Mouse (Mus musculus): ENCODE data around the gene Cyp4f16. TPM values are rescaled to one million over a fixed set of nuclear protein-coding genes. Genes with fewer than 3 reads are reported as not detected.
"Not testable (repeated sequence)": the region's sequence is repeated elsewhere in the genome, so short reads cannot be mapped to it uniquely, and the experiment has no call there.

The Cyp4f16 gene
- polyA plus RNA-seq, 1 experiment from 2014 or later = 14.4 TPM

DNA sequence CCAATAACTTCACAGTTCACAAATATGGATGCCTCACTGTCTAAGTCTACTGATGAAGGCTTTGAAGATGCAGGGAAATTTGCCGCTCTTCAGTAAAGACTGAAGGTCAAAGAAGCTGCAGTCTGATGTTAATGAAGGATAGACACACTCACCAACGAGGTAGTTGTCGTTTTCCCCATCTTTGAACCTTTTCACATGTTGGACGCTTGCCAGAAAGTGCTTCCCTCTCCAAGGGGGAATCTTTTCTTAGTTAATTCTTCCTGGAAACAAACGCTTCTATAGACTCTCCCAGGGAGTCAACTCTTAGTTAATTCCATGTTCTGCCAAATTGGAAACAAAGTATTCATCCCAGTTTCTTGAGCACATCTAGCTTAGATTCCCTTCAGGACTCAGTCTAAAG lies 20.2 kb upstream of the Cyp4f16 start:
- Histone ChIP-seq H3K36me3 (ENCODE audit: control insufficient read depth, insufficient read depth, low read length) (peaks cover 9% of the 10 kb centered on the region), H3K27me3 (ENCODE audit: control insufficient read depth, insufficient read depth, low read length) (no peaks in the 10 kb centered on the region), H3K9me3 (ENCODE audit: control insufficient read depth, low read length) (no peaks in the 10 kb centered on the region), H3K4me1 (ENCODE audit: control insufficient read depth, insufficient read depth, low read length) (no peaks in the 10 kb centered on the region), H3K27ac (replicated peaks; ENCODE audit: low read depth, low read length) (no peak overlapping the region), H3K9ac (replicated peaks; ENCODE audit: low read length) (no peak overlapping the region), H3K4me3 (replicated peaks; ENCODE audit: low read depth, low read length) (no peak overlapping the region), H3K4me2 (ENCODE audit: low read length) (no peak overlapping the region)
- DNase-seq (no peak), ATAC-seq (ENCODE audit: low FRiP score, low TSS enrichment) (no peak)
- 80% methylated on average over 5 of the region's 5 CpGs for WGBS

DNA sequence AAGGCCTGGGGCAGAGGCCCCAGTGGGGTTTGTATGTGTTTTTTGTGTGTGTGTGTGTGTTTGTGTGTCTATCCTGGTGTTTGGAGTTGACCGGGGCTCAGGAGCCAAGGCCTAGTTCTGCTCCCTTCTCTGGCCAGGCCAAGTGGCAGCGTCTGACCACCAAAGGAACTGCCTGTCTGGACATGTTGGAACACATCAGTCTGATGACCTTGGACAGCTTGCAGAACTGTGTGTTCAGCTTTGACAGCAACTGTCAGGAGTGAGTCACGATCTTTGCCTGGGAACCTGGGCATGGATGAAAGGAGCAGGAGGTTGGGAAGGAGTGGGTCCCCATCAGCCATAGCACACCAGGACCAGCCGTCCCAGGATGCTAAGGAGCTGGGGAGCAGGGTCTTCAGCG lies 14.4 kb upstream of the Cyp4f16 start:
- no peak overlapping the region for H3K27ac ChIP-seq (replicated peaks; ENCODE audit: low read depth, low read length)
- H3K9ac ChIP-seq (replicated peaks; ENCODE audit: low read length) = no peak overlapping the region
- H3K27me3 ChIP-seq (ENCODE audit: control insufficient read depth, insufficient read depth, low read length) = no peaks in the 10 kb centered on the region
- no peak overlapping the region for H3K4me3 ChIP-seq (replicated peaks; ENCODE audit: low read depth, low read length)
- 94% methylated on average over 5 of the region's 5 CpGs for WGBS
- no peaks in the 10 kb centered on the region for H3K9me3 ChIP-seq (ENCODE audit: control insufficient read depth, low read length)
- no peak for ATAC-seq (ENCODE audit: low FRiP score, low TSS enrichment)
- H3K36me3 ChIP-seq (ENCODE audit: control insufficient read depth, insufficient read depth, low read length) = peaks cover 42% of the 10 kb centered on the region
- no peaks in the 10 kb centered on the region for H3K4me1 ChIP-seq (ENCODE audit: control insufficient read depth, insufficient read depth, low read length)
- H3K4me2 ChIP-seq (ENCODE audit: low read length) = no peak overlapping the region
- no peak for DNase-seq

DNA sequence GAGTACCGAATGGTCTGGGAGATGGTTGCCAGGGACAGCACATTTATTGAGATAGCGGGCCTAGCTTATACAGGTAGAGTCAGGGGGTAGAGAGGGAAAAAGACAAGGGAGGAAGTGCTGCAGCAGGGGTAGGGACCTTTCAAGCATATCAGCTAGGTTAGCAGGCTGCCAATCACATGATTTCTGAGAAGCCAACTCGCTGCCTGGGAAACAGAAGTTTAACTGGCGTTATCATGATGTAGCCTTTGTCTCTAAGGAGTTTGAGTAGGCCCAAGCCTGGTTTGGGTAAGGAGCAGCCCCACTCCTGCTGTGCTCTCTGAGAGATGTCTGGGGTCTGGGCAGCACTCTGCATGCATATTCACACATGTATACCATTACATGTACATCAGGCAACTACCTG lies 14.0 kb upstream of the Cyp4f16 start:
- Histone ChIP-seq H3K4me3 (replicated peaks; ENCODE audit: low read depth, low read length) (no peak overlapping the region), H3K9ac (replicated peaks; ENCODE audit: low read length) (no peak overlapping the region), H3K36me3 (ENCODE audit: control insufficient read depth, insufficient read depth, low read length) (peaks cover 42% of the 10 kb centered on the region), H3K4me2 (ENCODE audit: low read length) (no peak overlapping the region), H3K27ac (replicated peaks; ENCODE audit: low read depth, low read length) (no peak overlapping the region), H3K9me3 (ENCODE audit: control insufficient read depth, low read length) (no peaks in the 10 kb centered on the region), H3K27me3 (ENCODE audit: control insufficient read depth, insufficient read depth, low read length) (no peaks in the 10 kb centered on the region), H3K4me1 (ENCODE audit: control insufficient read depth, insufficient read depth, low read length) (no peaks in the 10 kb centered on the region)
- ATAC-seq (ENCODE audit: low FRiP score, low TSS enrichment) (no peak), DNase-seq (no peak)
- 91% methylated on average over 4 of the region's 4 CpGs for WGBS

DNA sequence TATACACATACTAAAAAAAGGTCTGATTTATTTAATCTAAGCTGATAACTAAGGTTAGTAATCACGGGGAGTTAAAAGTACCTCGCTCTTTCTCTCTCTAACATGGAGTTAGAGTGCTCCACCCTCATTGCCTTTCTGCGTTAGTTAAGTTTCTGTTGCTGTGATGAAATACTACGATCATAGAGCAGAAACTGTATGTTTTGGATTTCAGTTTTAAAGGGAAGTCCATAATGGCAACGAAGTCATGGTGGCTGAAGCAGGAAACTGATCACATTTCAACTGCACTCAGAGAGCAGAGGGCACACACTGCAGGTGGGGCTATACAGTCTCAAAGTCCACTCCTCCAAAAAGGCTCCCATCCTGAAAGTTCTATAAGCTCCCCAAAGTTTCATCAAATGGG lies 13.5 kb upstream of the Cyp4f16 start:
- H3K9ac ChIP-seq (replicated peaks; ENCODE audit: low read length) = no peak overlapping the region
- WGBS = 94% methylated on average over 5 of the region's 5 CpGs
- ATAC-seq (ENCODE audit: low FRiP score, low TSS enrichment) (no peak), DNase-seq (no peak)
- no peaks in the 10 kb centered on the region for H3K4me1 ChIP-seq (ENCODE audit: control insufficient read depth, insufficient read depth, low read length)
- H3K4me3 ChIP-seq (replicated peaks; ENCODE audit: low read depth, low read length) = no peak overlapping the region
- H3K27me3 ChIP-seq (ENCODE audit: control insufficient read depth, insufficient read depth, low read length) = no peaks in the 10 kb centered on the region
- H3K36me3 ChIP-seq (ENCODE audit: control insufficient read depth, insufficient read depth, low read length) = peaks cover 39% of the 10 kb centered on the region
- H3K9me3 ChIP-seq (ENCODE audit: control insufficient read depth, low read length) = no peaks in the 10 kb centered on the region
- no peak overlapping the region for H3K27ac ChIP-seq (replicated peaks; ENCODE audit: low read depth, low read length)
- H3K4me2 ChIP-seq (ENCODE audit: low read length) = no peak overlapping the region

DNA sequence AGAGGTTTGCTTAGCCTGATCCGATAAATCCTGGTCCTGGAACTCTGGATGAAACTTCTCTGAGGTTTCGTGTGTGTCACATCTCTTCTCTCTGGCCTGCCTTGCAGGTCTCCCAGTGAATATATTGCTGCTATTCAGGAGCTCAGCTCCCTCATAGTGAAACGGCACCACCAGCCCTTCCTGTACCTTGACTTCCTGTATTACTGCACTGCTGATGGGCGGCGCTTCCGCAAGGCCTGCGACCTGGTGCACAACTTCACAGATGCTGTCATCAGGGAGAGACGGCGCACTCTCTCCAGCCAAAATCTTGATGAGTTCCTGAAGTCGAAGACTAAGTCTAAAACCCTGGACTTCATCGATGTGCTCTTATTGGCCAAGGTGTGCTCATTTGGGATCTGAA lies 12.5 kb upstream of the Cyp4f16 start:
- ATAC-seq (ENCODE audit: low FRiP score, low TSS enrichment) (no peak), DNase-seq (no peak)
- Histone ChIP-seq H3K36me3 (ENCODE audit: control insufficient read depth, insufficient read depth, low read length) (peaks cover 37% of the 10 kb centered on the region), H3K9me3 (ENCODE audit: control insufficient read depth, low read length) (no peaks in the 10 kb centered on the region), H3K4me1 (ENCODE audit: control insufficient read depth, insufficient read depth, low read length) (0 out of 2 replicates have a peak, but pooled peaks cover 4% of the 10 kb centered on the region), H3K4me3 (replicated peaks; ENCODE audit: low read depth, low read length) (no peak overlapping the region), H3K27me3 (ENCODE audit: control insufficient read depth, insufficient read depth, low read length) (no peaks in the 10 kb centered on the region), H3K4me2 (ENCODE audit: low read length) (no peak overlapping the region), H3K9ac (replicated peaks; ENCODE audit: low read length) (no peak overlapping the region), H3K27ac (replicated peaks; ENCODE audit: low read depth, low read length) (no peak overlapping the region)
- WGBS = 94% methylated on average over 11 of the region's 11 CpGs

DNA sequence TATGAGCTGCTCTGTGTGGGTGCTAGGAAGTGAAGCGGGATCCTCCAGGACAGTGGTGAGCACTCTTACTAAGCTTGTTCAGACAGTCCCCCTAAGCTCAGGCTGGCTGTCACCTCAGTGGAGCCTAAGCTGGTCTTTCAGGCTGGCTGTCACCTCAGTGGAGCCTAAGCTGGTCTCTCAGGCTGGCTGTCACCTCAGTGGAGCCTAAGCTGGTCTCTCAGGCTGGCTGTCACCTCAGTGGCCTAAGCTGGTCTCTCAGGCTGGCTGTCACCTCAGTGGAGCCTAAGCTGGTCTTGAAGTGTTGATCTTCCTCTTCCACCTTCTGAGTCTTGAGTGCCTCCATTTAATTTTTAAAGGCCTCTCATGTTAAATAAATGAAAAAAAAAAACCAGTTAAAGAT lies 10.0 kb upstream of the Cyp4f16 start:
- 92% methylated on average over 1 of the region's 1 CpGs for WGBS
- not testable (repeated sequence) for ATAC-seq (ENCODE audit: low FRiP score, low TSS enrichment); H3K9ac ChIP-seq (replicated peaks; ENCODE audit: low read length); H3K4me1 ChIP-seq (ENCODE audit: control insufficient read depth, insufficient read depth, low read length); H3K9me3 ChIP-seq (ENCODE audit: control insufficient read depth, low read length); H3K4me2 ChIP-seq (ENCODE audit: low read length); H3K27me3 ChIP-seq (ENCODE audit: control insufficient read depth, insufficient read depth, low read length); H3K4me3 ChIP-seq (replicated peaks; ENCODE audit: low read depth, low read length); H3K27ac ChIP-seq (replicated peaks; ENCODE audit: low read depth, low read length); DNase-seq
- peaks cover 33% of the 10 kb centered on the region for H3K36me3 ChIP-seq (ENCODE audit: control insufficient read depth, insufficient read depth, low read length)

DNA sequence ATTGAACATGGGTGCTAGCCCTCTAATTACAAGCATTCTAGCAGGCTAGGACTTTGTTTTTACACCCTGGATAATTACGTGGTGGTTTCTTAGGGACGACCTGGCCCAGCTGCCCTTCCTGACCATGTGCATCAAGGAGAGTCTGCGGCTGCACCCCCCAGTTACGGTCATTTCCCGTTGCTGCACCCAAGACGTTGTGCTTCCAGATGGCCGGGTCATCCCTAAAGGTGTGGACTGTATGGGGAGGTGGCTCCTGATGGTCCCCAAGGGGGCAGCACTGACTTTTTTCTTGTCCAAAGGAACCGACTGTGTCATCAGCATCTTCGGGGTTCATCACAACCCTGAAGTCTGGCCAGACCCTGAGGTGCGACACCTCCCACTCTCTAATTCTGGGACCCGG lies 8.6 kb upstream of the Cyp4f16 start:
- WGBS = 91% methylated on average over 11 of the region's 11 CpGs
- Histone ChIP-seq H3K9me3 (ENCODE audit: control insufficient read depth, low read length) (no peaks in the 10 kb centered on the region), H3K4me2 (ENCODE audit: low read length) (no peak overlapping the region), H3K27me3 (ENCODE audit: control insufficient read depth, insufficient read depth, low read length) (no peaks in the 10 kb centered on the region), H3K9ac (replicated peaks; ENCODE audit: low read length) (no peak overlapping the region), H3K4me3 (replicated peaks; ENCODE audit: low read depth, low read length) (no peak overlapping the region), H3K36me3 (ENCODE audit: control insufficient read depth, insufficient read depth, low read length) (peaks cover 24% of the 10 kb centered on the region), H3K4me1 (ENCODE audit: control insufficient read depth, insufficient read depth, low read length) (0 out of 2 replicates have a peak, but pooled peaks cover 4% of the 10 kb centered on the region), H3K27ac (replicated peaks; ENCODE audit: low read depth, low read length) (no peak overlapping the region)
- no peak for ATAC-seq (ENCODE audit: low FRiP score, low TSS enrichment)
- no peak for DNase-seq

DNA sequence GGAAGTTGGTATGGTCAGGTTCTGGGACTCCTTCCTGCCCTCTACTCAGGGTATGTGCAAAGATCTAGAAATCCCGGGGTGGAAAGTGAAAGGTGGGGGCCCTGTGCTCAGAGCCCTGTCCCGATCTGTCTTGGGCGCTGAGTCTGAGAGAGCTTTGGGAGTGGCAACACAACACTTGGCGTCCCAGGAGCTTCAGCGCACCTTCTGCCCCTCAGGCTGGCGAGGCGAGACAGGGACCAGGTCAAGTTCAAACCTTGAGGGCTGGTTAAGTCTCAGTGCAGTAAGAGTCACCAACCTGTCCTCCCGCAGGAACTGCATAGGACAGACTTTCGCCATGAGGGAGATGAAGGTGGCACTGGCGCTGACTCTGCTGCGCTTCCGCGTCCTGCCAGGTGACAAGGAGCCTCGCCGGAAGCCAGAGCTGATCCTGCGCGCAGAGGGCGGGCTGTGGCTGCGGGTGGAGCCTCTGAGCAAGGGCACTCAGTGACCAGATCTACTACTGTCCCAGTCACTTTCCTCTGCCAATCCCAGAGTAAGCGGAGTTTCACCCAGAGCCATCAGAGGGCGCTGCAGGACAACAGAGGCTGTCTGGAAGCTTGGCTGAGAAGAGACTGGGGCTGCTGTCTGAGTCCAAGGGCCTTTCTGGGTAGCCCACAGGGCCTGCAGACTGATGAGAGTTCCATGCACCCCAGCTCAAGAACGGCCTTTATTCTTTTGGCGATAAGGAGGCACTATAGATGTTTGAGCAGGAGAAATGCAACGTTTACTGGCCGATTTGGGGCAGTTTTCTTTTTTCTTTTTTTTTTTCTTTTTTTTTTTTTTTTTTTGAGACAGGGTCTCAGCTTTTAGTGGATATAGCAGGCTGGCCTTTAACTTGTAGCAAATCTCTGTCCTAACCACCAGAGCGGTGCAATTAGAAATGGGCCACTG lies 7.7 kb upstream of the Cyp4f16 start:
- H3K4me2 ChIP-seq (ENCODE audit: low read length) = peak overlapping the region; percentile 39
- no peak overlapping the region for H3K27ac ChIP-seq (replicated peaks; ENCODE audit: low read depth, low read length)
- H3K36me3 ChIP-seq (ENCODE audit: control insufficient read depth, insufficient read depth, low read length) = peaks cover 19% of the 10 kb centered on the region
- 18% methylated on average over 26 of the region's 26 CpGs for WGBS
- DNase-seq = peak; percentile 84
- H3K4me1 ChIP-seq (ENCODE audit: control insufficient read depth, insufficient read depth, low read length) = 0 out of 2 replicates have a peak, but pooled peaks cover 4% of the 10 kb centered on the region
- H3K9ac ChIP-seq (replicated peaks; ENCODE audit: low read length) = no peak overlapping the region; the same call in 1 of the 2 replicates
- H3K27me3 ChIP-seq (ENCODE audit: control insufficient read depth, insufficient read depth, low read length) = no peaks in the 10 kb centered on the region
- H3K9me3 ChIP-seq (ENCODE audit: control insufficient read depth, low read length) = no peaks in the 10 kb centered on the region
- no peak overlapping the region; the same call in 1 of the 2 replicates for H3K4me3 ChIP-seq (replicated peaks; ENCODE audit: low read depth, low read length)
- no peak for ATAC-seq (ENCODE audit: low FRiP score, low TSS enrichment)

DNA sequence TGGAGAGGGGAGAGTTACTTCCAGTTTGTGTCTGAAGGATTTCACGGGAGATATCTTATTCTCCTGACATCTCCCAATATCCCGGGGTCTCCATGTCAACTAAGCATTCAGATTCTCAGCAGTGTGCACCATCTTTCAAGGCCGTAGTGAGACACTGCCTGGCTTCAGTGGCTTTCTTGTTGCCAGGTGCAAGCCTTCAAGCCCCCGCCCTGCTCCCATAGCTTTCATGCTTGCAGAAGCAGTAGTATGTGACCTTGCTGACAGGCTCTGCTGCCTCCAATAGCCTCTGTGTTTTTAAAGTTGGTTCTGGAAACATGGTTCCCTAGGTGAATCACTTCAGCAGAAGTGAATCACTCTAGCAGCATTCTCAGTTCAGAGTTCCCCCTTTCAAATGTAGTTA lies 4.0 kb upstream of the Cyp4f16 start:
- not testable (repeated sequence) for H3K9me3 ChIP-seq (ENCODE audit: control insufficient read depth, low read length); H3K36me3 ChIP-seq (ENCODE audit: control insufficient read depth, insufficient read depth, low read length); H3K4me3 ChIP-seq (replicated peaks; ENCODE audit: low read depth, low read length); H3K4me2 ChIP-seq (ENCODE audit: low read length); H3K9ac ChIP-seq (replicated peaks; ENCODE audit: low read length); H3K27me3 ChIP-seq (ENCODE audit: control insufficient read depth, insufficient read depth, low read length); H3K27ac ChIP-seq (replicated peaks; ENCODE audit: low read depth, low read length); ATAC-seq (ENCODE audit: low FRiP score, low TSS enrichment); DNase-seq
- H3K4me1 ChIP-seq (ENCODE audit: control insufficient read depth, insufficient read depth, low read length) = peaks cover 10% of the 10 kb centered on the region; the same call in 1 of the 2 replicates
- 26% methylated on average over 4 of the region's 4 CpGs for WGBS

All from midbrain, embryonic 14.5 days (tissue).